Mouse (Mus musculus): Measurements from ENCODE around the gene Arhgef11.
A peak's percentile ranks its signal among the peaks of the same experiment; 100 is the strongest.

Arhgef11 gene

DNA sequence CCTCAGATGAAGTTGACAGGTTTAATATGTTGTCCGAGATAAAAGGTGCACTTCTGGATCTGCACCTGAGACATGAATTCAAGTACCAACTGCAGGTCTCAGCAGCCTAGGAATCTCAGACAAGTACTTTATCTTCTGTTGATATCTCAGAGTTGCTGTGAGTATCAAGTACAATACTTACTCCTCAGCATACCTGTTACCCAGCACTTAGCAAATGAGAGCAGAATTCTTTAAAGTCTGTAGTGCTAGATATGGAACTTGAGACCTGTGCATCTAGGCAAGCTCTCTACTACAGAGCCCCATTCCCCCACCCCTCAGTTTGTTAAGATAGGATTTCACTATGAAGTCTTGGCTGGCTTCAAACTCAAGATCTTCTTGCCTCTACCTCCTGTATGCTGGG, 43.9 kb downstream of the Arhgef11 start:
- DNase-seq (ENCODE audit: low spot score in 2 of 2): no peak

DNA sequence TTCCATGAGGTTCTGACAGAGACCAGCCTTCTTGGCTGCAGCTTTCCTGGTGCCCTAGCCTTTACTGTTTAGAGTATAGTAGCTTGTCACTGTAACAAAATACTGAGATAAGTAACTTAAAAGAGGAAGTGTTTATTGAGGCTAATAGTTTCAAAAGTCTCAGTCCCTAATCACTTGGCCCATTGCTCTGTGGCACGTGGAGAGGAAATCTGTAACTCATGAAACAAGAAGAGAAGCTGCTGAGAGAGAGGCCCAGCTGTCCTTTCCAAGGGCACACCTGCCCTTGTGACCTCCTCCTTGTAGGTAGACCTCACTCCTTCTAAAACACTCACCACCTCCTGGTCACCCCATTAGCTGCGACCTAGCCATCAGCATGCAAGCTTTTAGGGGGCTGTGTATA, 101.2 kb downstream of the Arhgef11 start:
- DNase-seq (ENCODE audit: low spot score in 2 of 2): no peak

DNA sequence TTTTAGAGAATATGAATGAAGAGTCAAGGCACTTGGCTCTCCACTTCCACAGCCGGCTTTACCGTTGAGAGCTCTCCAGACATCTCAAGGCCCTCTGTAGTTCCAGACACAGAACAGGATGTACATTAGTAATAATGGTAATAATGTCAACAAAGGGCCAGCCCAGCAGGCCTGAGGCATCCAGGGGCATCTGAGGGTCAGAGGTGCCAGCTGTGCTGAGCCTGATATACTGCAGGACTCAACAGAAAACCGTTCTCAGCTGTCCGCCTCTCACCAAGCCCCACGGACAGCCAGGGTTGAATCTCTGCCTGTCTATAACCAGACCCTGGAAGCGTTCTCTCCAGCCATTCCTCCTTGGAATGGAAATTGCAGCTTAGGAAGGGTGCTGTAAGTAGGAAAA, 107.2 kb downstream of the Arhgef11 start:
- DNase-seq (ENCODE audit: low spot score in 2 of 2): no peak

DNA sequence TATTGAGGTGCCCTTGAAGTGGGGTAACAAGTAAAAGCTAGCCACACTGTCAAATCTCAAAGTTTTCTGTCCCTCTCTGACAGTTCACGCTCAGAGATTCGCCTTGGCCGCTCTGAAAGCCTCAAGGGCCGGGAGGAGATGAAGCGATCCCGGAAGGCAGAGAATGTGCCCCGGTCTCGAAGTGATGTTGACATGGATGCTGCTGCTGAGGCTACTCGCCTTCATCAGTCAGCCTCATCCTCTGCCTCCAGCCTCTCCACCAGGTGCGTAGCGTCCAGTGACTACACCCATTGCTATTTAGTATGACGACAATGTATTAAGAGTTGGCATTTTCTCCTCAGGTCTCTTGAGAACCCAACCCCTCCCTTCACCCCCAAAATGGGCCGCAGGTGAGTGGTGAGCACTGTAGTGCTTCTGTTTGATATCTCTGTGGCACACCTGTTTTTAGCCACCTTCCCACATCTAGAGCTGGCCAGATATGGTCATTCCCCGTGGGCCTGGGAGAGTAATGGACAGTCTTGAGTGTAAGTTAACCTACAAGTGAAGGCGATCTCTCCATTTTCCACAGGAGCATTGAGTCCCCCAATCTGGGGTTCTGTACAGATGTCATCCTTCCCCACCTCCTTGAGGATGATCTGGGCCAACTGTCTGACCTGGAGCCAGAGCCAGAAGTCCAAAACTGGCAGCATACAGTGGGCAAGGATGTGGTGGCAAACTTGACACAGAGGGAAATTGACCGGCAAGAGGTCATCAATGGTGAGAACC, 108.2 kb downstream of the Arhgef11 start:
- no peak for DNase-seq (ENCODE audit: low spot score in 2 of 2)

DNA sequence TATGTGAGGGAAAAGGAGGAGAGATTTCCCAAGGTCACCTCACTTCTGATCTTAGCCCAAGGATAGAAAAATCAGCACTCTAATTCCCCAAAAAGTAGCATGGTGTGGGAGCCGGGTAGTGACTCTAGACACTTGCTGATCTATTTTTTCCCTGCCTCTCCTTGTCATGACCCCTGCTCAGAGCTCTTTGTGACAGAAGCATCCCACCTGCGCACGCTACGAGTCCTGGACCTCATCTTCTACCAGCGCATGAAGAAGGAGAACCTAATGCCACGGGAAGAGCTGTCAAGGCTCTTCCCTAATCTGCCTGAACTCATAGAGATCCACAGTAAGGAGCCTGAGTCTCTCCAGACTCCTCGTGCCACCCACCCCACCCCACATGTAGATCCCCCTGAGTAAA, 108.8 kb downstream of the Arhgef11 start:
- no peak for DNase-seq (ENCODE audit: low spot score in 2 of 2)

DNA sequence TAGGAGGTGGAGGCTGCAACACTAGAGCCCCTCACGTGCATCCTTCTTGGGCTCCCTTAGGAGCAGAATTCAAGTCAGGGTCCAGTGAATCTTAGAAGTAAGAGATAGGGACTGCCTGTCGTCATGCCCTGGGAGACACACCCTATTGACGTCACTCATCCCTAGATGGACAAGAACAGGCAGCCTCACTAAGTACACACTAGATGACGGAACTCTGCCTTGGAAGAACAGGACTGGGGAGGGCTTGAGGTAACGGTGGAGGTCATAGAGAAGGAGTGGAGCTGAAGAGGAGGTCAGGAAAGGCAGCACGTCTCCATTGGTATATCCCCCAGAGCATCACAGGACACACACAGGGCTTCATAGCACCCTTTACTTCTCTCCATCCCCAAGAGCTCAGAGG, 111.3 kb downstream of the Arhgef11 start:
- DNase-seq (ENCODE audit: low spot score in 2 of 2): no peak

DNA sequence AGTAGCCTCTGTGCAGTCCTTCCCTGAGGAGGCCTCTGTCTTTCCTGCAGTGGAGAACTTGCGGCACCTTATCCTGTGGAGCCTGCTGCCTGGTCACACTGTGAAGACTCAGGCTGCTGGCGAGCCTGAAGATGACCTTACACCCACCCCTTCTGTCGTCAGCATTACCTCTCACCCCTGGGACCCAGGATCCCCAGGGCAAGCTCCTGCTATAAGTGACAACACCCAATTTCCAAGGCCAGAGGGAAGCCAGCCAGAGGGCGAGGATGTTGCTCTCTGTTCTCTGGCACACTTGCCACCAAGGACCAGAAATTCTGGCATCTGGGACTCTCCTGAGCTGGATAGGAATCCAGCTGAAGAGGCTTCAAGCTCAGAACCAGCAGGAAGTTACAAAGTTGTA, 115.7 kb downstream of the Arhgef11 start:
- DNase-seq (ENCODE audit: low spot score in 2 of 2): no peak

- DNase-seq (ENCODE audit: low spot score in 2 of 2): no peak
Measured at GRCm38 (mm10) chr3:87733984-87734761, 116.8 kb downstream of the Arhgef11 start.

DNA sequence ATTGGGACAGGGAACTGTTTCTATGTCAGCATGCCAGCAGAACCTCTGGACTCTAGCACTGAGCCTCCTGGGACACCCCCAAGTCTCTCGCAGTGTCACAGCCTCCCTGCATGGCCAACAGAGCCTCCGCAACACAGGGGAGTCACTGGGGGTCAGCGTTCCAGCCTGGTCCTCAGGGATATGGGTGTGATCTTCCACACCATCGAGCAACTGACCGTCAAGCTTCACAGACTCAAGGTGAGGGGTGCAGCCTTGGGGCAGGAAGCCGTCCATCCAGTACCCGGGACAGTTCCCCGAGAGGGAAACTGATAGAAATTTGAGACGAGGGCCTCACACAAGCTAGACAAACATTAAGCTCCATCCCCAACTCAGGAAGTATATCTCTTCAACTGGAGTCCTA, 118.0 kb downstream of the Arhgef11 start:
- no peak for DNase-seq (ENCODE audit: low spot score in 2 of 2)

GRCm38 (mm10) chr3:87738906-87739305, 121.5 kb downstream of the Arhgef11 start:
- DNase-seq (ENCODE audit: low spot score in 2 of 2): no peak

- DNase-seq (ENCODE audit: low spot score in 2 of 2): no peak
Measured at GRCm38 (mm10) chr3:87742013-87742412, 124.7 kb downstream of the Arhgef11 start.

DNA sequence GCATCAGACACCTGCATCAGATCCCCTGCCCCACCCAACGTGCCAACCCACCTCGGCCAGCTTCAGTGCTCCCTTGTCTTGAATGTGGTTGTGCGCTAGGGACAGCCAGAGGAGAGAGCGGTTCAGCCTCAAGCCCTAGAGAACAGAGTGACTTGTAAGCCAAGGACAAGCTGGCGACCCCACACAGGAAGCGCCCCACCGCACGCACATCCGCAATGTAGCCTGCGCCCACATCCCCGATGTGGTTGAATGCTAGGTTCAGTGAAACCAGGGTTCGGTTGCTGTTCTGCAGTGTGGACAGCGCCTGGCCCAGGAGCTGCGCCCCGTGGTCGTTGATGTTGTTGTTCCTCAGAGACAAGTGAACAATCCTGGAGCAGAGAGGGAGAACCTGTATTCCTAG, 125.4 kb downstream of the Arhgef11 start:
- DNase-seq (ENCODE audit: low spot score in 2 of 2): no peak

GRCm38 (mm10) chr3:87743927-87744326, 126.6 kb downstream of the Arhgef11 start:
- DNase-seq (ENCODE audit: low spot score in 2 of 2): no peak

GRCm38 (mm10) chr3:87745036-87745659, 127.8 kb downstream of the Arhgef11 start:
- DNase-seq (ENCODE audit: low spot score in 2 of 2): no peak

GRCm38 (mm10) chr3:87748431-87748830, 131.1 kb downstream of the Arhgef11 start, which contains the start of gene Lrrc71:
Lrrc71 (minus strand) TSS chr3:87748625.
- DNase-seq (ENCODE audit: low spot score in 2 of 2): no peak

- DNase-seq (ENCODE audit: low spot score in 2 of 2): peak in 1 of 2 experiments; percentile 60
Measured at GRCm38 (mm10) chr3:87749036-87749435, 131.7 kb downstream of the Arhgef11 start.

DNA sequence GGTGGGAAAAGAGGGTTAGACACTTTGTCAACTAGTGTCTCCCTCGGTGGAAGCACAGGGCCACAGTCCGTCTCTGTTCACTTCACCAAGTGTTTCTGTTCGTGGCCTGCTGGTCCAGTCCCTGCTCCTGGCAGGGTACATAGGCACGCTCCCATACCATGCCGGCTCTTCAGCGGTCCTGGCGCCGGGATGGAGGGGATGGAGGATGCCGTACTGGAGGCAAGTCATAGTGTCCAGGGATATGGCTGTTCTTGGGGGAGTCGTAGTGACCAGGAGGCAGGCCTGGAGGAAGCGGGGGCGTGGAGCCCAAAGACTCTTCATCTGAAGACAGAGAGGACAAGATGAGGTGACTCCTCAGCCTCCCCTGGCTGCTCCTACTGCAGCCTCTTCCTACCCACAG, 132.6 kb downstream of the Arhgef11 start:
- DNase-seq (ENCODE audit: low spot score in 2 of 2): no peak

GRCm38 (mm10) chr3:87752567-87752966, 135.2 kb downstream of the Arhgef11 start:
- DNase-seq (ENCODE audit: low spot score in 2 of 2): no peak

GRCm38 (mm10) chr3:87753829-87754228, 136.5 kb downstream of the Arhgef11 start:
- no peak for DNase-seq (ENCODE audit: low spot score in 2 of 2)

- peak; percentile 71 to 76 for DNase-seq (ENCODE audit: low spot score in 2 of 2)
Measured at GRCm38 (mm10) chr3:87755964-87756363, 138.6 kb downstream of the Arhgef11 start.

GRCm38 (mm10) chr3:87756488-87756887, 139.1 kb downstream of the Arhgef11 start:
- no peak for DNase-seq (ENCODE audit: low spot score in 2 of 2)

GRCm38 (mm10) chr3:87758641-87759040, 141.3 kb downstream of the Arhgef11 start:
- DNase-seq (ENCODE audit: low spot score in 2 of 2): no peak
